Mouse (Mus musculus): ENCODE data around the gene Pou6f2. TPM values are rescaled to one million over a fixed set of nuclear protein-coding genes. Genes with fewer than 3 reads are reported as not detected.

The Pou6f2 gene
- polyA plus RNA-seq, 1 experiment from 2014 or later: 4.6 TPM

- 64% methylated on average over 8 of the region's 8 CpGs for WGBS
- Histone ChIP-seq H3K9me3 (replicated peaks) (no peaks in the 10 kb centered on the region), H3K9ac (no peak overlapping the region), H3K4me2 (no peak overlapping the region), H3K27me3 (no peaks in the 10 kb centered on the region), H3K4me1 (no peaks in the 10 kb centered on the region), H3K27ac (no peak overlapping the region), H3K36me3 (ENCODE audit: poor library complexity, severe bottlenecking) (no peaks in the 10 kb centered on the region), H3K4me3 (no peak overlapping the region)
- no peak for ATAC-seq
Measured at GRCm38 (mm10) chr13:18204476-18205250, 192.8 kb downstream of the Pou6f2 start.

GRCm38 (mm10) chr13:18174003-18174402 lies 223.5 kb downstream of the Pou6f2 start:
- Histone ChIP-seq H3K4me1 (0 out of 2 replicates have a peak, but pooled peaks cover 6% of the 10 kb centered on the region), H3K27ac (no peak overlapping the region), H3K9ac (no peak overlapping the region), H3K4me3 (no peak overlapping the region), H3K9me3 (replicated peaks) (no peaks in the 10 kb centered on the region), H3K4me2 (no peak overlapping the region), H3K27me3 (no peaks in the 10 kb centered on the region), H3K36me3 (ENCODE audit: poor library complexity, severe bottlenecking) (no peaks in the 10 kb centered on the region)
- 42% methylated on average over 3 of the region's 3 CpGs for whole genome bisulfite sequencing
- no peak for ATAC-seq

- Histone ChIP-seq H3K9me3 (replicated peaks) (no peaks in the 10 kb centered on the region), H3K9ac (no peak overlapping the region), H3K27ac (no peak overlapping the region), H3K4me1 (0 out of 2 replicates have a peak, but pooled peaks cover 6% of the 10 kb centered on the region), H3K27me3 (no peaks in the 10 kb centered on the region), H3K36me3 (ENCODE audit: poor library complexity, severe bottlenecking) (no peaks in the 10 kb centered on the region), H3K4me3 (no peak overlapping the region), H3K4me2 (no peak overlapping the region)
- ATAC-seq: no peak
- 57% methylated on average over 3 of the region's 3 CpGs for WGBS
Measured at GRCm38 (mm10) chr13:18173021-18173420, 224.5 kb downstream of the Pou6f2 start.

DNA sequence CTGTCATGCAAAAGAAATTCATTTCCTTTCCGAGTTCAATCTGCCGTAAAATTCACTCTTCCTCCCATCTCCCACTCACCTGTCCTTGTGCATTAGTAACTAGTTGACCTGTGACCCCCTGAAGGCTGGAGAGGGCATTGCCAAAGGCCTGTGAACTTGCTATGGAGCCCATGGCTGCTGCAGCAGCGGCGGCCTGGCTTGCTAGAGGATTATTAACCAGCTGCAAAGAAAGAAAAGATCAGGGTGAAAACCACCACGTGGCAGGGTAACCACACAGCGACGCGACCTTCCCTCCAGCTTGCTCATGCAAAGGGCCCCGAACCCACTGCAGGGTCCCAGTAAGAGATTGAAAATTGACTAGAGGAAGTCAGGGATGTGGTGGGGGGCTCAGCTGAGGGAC lies 225.2 kb downstream of the Pou6f2 start:
- 42% methylated on average over 9 of the region's 9 CpGs for WGBS

DNA sequence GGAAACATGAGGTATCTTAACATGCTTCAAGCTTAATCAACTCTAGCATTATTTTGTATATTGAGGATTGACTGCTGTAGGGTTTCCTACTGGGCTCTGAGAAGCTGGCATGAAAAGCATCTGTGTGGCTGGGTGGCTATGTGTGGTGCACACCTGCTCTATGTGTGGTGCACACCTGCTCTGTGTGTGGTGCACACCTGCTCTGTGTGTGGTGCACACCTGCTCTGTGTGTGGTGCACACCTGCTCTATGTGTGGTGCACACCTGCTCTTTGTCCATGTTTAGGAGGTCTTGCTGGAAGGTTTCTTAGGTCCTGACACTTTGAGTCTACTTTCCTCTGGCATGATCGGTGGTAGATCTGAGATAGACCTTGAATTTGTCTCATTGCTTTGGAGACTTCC lies 233.3 kb downstream of the Pou6f2 start:
- 97% methylated on average over 1 of the region's 1 CpGs for WGBS
- Histone ChIP-seq H3K27ac (no peak overlapping the region), H3K9me3 (replicated peaks) (no peaks in the 10 kb centered on the region), H3K9ac (no peak overlapping the region), H3K4me3 (no peak overlapping the region), H3K27me3 (no peaks in the 10 kb centered on the region), H3K36me3 (ENCODE audit: poor library complexity, severe bottlenecking) (no peaks in the 10 kb centered on the region), H3K4me1 (no peaks in the 10 kb centered on the region), H3K4me2 (no peak overlapping the region)
- no peak for ATAC-seq

More for the DNA sequence above, 225.2 kb downstream of the Pou6f2 start:
- Histone ChIP-seq H3K36me3 (ENCODE audit: poor library complexity, severe bottlenecking) (no peaks in the 10 kb centered on the region), H3K27ac (no peak overlapping the region), H3K4me2 (no peak overlapping the region), H3K27me3 (no peaks in the 10 kb centered on the region), H3K4me3 (no peak overlapping the region), H3K9ac (no peak overlapping the region), H3K4me1 (0 out of 2 replicates have a peak, but pooled peaks cover 1% of the 10 kb centered on the region), H3K9me3 (replicated peaks) (no peaks in the 10 kb centered on the region)
- ATAC-seq: 0 out of 2 replicates have a peak, but pooled peaks have one; percentile 11

DNA sequence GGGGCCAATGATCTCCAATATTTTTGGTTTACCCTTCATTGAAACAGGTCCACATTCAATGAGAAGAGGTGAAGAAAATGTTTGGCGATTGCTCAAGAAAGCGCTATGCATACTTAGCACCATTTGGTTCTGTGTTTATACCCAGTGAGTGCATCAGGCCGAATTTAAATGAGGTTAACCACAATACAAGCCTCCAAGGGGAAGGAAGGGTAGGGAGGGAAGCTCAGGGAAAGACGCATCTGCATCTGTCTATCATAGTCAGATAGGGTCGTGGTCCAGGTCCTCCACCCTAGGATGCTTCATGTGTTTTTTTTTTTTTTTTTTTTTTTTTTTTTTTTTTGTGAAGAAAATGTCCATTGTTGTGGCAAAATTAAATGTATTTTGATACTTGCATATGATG lies 236.9 kb downstream of the Pou6f2 start:
- Histone ChIP-seq H3K27me3 (no peaks in the 10 kb centered on the region), H3K4me3 (no peak overlapping the region), H3K9ac (no peak overlapping the region), H3K27ac (no peak overlapping the region), H3K4me2 (no peak overlapping the region), H3K36me3 (ENCODE audit: poor library complexity, severe bottlenecking) (no peaks in the 10 kb centered on the region), H3K9me3 (replicated peaks) (no peaks in the 10 kb centered on the region), H3K4me1 (no peaks in the 10 kb centered on the region)
- 66% methylated on average over 5 of the region's 5 CpGs for WGBS
- no peak for ATAC-seq

- WGBS: 85% methylated on average over 6 of the region's 6 CpGs
- ATAC-seq: peak; percentile 63; the same call in 1 of the 2 replicates
- Histone ChIP-seq H3K4me2 (no peak overlapping the region), H3K4me1 (no peaks in the 10 kb centered on the region), H3K36me3 (ENCODE audit: poor library complexity, severe bottlenecking) (no peaks in the 10 kb centered on the region), H3K4me3 (no peak overlapping the region), H3K27me3 (no peaks in the 10 kb centered on the region), H3K9ac (no peak overlapping the region), H3K9me3 (replicated peaks) (no peaks in the 10 kb centered on the region), H3K27ac (no peak overlapping the region)
Measured at GRCm38 (mm10) chr13:18153949-18154582, 243.4 kb downstream of the Pou6f2 start.

GRCm38 (mm10) chr13:18133646-18134045 lies 263.8 kb downstream of the Pou6f2 start:
- Histone ChIP-seq H3K36me3 (ENCODE audit: poor library complexity, severe bottlenecking) (no peaks in the 10 kb centered on the region), H3K9ac (no peak overlapping the region), H3K4me2 (no peak overlapping the region), H3K27ac (no peak overlapping the region), H3K9me3 (replicated peaks) (no peaks in the 10 kb centered on the region), H3K27me3 (no peaks in the 10 kb centered on the region), H3K4me3 (no peak overlapping the region), H3K4me1 (peaks cover 12% of the 10 kb centered on the region)
- WGBS: 74% methylated on average over 2 of the region's 2 CpGs
- ATAC-seq: no peak

- 72% methylated on average over 5 of the region's 5 CpGs for WGBS
- H3K36me3 ChIP-seq (ENCODE audit: poor library complexity, severe bottlenecking): no peaks in the 10 kb centered on the region
- H3K4me1 ChIP-seq: peaks cover 12% of the 10 kb centered on the region
- H3K27ac ChIP-seq: no peak overlapping the region
- H3K4me2 ChIP-seq: no peak overlapping the region
- no peak overlapping the region for H3K9ac ChIP-seq
- no peaks in the 10 kb centered on the region for H3K9me3 ChIP-seq (replicated peaks)
- no peaks in the 10 kb centered on the region for H3K27me3 ChIP-seq
- H3K4me3 ChIP-seq: no peak overlapping the region
- no peak for ATAC-seq
Measured at GRCm38 (mm10) chr13:18133193-18133592, 264.3 kb downstream of the Pou6f2 start.

DNA sequence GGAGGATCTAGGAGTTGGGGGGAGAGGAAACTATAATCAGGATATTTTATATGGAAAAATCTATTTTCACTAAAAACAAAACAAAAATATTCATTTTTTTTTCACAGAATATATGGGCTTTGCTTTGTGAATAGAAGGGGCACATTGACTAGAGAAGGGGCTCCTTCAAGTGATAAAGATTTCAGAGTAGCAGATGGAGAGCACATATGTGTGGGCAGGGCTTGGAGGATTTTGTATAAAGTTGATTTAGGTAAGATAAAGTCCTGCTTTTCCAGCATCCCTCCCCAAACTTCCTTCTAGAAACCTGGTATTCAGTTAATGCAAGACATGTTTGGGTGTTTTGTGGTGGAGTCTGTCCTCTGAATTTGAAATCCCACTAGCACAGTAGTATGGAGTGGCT lies 266.2 kb downstream of the Pou6f2 start:
- H3K27ac ChIP-seq: peak overlapping the region; percentile 55

DNA sequence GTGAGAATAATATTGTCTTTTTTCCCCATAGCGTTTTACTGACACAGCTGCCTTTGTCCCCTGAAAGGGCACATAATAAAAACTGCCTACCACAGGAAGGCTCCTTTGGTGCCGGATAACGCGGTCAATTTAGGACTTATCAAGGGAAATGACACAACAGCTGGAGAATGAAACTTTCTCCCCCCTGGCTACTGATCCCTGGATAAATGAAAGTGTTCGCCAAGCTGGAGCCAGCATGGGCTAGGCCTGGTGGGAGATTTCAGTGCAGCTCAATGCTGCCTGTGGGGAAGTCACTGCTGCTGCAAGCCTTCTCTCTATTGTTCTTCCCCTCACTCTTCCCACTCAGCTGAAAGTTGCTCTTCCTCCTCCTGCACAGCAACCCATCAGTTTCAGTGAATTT lies 267.8 kb downstream of the Pou6f2 start:
- WGBS: 5% methylated on average over 5 of the region's 5 CpGs
- Histone ChIP-seq H3K4me2 (peak overlapping the region; percentile 16; the same call in 1 of the 2 replicates), H3K4me1 (peaks cover 32% of the 10 kb centered on the region), H3K27ac (no peak overlapping the region), H3K9ac (no peak overlapping the region), H3K4me3 (no peak overlapping the region), H3K9me3 (replicated peaks) (no peaks in the 10 kb centered on the region), H3K27me3 (no peaks in the 10 kb centered on the region), H3K36me3 (ENCODE audit: poor library complexity, severe bottlenecking) (no peaks in the 10 kb centered on the region)
- no peak for ATAC-seq

More for the DNA sequence above, 266.2 kb downstream of the Pou6f2 start:
- Histone ChIP-seq H3K4me3 (no peak overlapping the region), H3K4me1 (peaks cover 24% of the 10 kb centered on the region), H3K27me3 (no peaks in the 10 kb centered on the region), H3K9ac (no peak overlapping the region), H3K36me3 (ENCODE audit: poor library complexity, severe bottlenecking) (no peaks in the 10 kb centered on the region), H3K9me3 (replicated peaks) (no peaks in the 10 kb centered on the region), H3K4me2 (no peak overlapping the region)
- peak; percentile 52; the same call in 1 of the 2 replicates for ATAC-seq

GRCm38 (mm10) chr13:18128826-18129225 lies 268.7 kb downstream of the Pou6f2 start:
- Histone ChIP-seq H3K36me3 (ENCODE audit: poor library complexity, severe bottlenecking) (no peaks in the 10 kb centered on the region), H3K9me3 (replicated peaks) (no peaks in the 10 kb centered on the region), H3K4me2 (no peak overlapping the region), H3K4me3 (no peak overlapping the region), H3K4me1 (peaks cover 32% of the 10 kb centered on the region), H3K27ac (no peak overlapping the region), H3K9ac (no peak overlapping the region), H3K27me3 (no peaks in the 10 kb centered on the region)
- 77% methylated on average over 11 of the region's 11 CpGs for WGBS
- ATAC-seq: no peak

Data from forebrain, embryonic 13.5 days (tissue).